Mouse (Mus musculus) splenic B cell, adult 2 months (primary cell): ENCODE measurements around the gene Prph.

ENCODE experiments used
- DNase-seq: peaks from one replicate; pipeline ENCODE4 v3.0.0-alpha.2; 2011; ENCODE audit warnings: low read depth, low spot score
- H3K27me3 ChIP-seq: 2 replicates; pipeline ENCODE4 v1.6.1; 2012; ENCODE audit warnings: mild to moderate bottlenecking, low read length, moderate library complexity, mixed read lengths; ENCODE audit not compliant: control insufficient read depth, poor library complexity, insufficient read depth, severe bottlenecking
- H3K36me3 ChIP-seq: 2 replicates; pipeline ENCODE4 v1.6.1; 2012; ENCODE audit warnings: mild to moderate bottlenecking, low read length, moderate library complexity, mixed read lengths; ENCODE audit not compliant: control insufficient read depth, poor library complexity, insufficient read depth, severe bottlenecking

The Prph gene

DNA sequence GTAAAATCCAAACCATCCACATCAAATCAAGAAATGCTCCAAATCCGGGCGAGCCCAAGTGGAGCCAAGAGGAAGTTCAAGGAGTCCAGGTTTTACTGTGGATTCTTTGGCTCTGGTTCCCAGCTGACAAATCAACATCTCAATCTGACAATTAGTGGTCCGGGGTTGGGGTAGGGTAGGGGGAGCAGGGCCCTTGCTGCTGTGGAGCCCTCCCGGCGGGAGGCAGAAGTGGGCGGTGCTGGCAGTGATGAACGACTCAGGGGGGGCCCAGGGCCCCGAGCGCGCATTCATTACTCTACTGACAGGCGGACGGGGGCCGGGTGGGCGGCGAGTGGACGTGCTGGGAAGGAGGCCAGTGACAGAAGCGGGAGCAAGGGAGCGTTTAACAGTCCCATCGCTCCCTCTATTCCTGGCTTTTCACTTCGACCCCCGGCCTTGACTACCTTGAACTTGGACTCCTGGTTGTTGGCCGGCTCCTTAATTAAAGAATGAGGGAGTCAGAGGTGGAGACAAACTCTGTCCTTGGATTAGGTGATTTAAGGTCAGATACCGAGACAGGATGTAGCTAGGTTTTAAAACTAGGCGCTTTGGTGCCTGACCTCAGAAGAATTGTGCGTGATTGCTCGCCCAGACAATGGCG is 39.8 kb downstream of the Prph start:
- Histone ChIP-seq H3K27me3 (peaks cover 2% of the 10 kb centered on the region; the same call in 1 of the 2 replicates), H3K36me3 (no peaks in the 10 kb centered on the region)
- DNase-seq: no peak

DNA sequence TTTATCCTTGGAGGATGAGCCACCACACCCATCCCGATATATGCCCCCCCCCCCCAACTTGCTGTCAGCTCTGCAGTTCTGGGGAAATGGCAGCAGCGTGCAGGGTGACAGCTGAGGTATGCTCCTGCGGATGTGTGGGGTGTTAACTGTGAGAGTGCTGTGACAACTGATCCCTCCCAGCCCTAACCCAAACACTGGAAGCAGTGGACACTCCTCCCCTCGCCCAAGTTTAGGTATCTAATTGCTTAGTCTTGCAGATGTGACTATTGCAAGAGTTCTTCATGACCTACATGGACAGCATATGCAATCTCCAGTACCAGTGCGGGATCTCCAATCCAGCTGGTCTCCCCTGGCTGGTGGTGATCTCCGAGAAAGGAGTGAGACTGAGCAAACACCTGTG is 40.4 kb downstream of the Prph start:
- H3K36me3 ChIP-seq: no peaks in the 10 kb centered on the region
- no peak for DNase-seq

DNA sequence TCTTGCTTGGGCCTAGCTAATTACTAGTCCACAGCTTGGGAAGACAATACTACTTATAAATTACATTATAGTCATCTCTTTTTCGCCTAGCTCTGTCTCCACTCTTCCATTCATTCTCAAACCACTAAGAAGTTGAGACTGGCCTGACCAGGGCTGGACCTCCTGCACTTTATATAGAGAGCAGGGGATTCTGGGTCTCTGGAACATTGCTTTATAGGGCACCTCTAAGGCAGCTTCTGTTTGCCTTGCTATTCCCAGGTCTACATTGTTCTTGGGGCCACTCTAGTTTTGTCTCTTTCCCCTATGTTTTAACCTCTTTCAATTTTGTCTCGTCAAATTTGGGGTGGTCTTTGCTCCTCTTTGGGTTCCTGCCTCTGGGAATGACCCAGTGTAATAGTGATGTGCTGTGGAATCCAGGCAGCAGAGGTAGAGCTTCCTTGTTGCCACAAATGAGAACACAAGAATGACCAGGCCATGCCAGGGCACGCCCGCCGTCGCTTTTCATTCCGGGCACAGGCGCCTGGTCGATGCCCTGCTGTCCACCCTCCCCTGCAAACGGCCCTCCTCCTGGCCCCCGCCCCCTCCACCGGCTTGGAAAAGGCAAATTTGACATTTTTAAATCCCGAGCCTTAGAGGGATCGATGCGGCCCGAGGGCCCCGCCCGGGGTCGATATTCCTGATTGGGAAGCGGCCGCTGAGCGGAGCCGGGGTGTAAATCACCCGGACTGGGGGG is 41.3 kb downstream of the Prph start:
- no peak for DNase-seq
- Histone ChIP-seq H3K36me3 (no peaks in the 10 kb centered on the region), H3K27me3 (peaks cover 2% of the 10 kb centered on the region; the same call in 1 of the 2 replicates)

More for the DNA sequence above, 40.4 kb downstream of the Prph start:
- H3K27me3 ChIP-seq: peaks cover 2% of the 10 kb centered on the region; the same call in 1 of the 2 replicates

DNA sequence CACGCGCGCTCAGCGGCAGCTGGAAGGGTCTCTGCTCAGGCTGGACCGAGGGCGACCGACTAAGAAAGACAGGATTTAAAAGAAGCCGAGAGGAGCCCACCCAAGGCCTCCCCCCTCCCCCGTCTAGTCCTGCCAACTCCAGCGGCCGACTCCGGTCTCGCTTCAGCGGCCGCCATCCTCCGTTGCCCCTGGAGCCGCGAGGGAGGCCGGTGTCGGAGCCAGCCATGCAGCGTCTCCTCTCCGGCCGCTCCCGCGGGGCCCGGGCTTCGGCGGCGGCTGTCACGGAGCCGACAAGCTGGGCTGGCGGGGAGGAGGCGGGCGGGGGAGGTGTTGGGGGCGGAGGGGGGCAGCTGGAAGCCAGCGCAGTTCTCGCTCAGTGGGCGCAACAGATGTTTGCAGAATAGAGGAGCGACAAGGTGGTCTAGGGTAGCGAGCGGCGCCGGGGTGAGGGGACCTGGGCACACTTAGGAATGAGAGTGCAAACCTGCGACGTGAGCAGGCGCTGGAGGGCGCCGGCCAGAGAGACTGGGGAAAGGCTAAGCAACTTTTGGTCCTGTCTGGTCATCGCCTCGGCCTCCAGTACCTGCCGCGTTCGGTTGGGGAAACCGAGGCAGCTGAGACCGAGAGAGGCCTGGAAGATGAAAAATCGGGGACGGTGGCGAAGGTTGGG is 42.0 kb downstream of the Prph start:
- Histone ChIP-seq H3K36me3 (no peaks in the 10 kb centered on the region), H3K27me3 (peaks cover 2% of the 10 kb centered on the region; the same call in 1 of the 2 replicates)
- no peak for DNase-seq

DNA sequence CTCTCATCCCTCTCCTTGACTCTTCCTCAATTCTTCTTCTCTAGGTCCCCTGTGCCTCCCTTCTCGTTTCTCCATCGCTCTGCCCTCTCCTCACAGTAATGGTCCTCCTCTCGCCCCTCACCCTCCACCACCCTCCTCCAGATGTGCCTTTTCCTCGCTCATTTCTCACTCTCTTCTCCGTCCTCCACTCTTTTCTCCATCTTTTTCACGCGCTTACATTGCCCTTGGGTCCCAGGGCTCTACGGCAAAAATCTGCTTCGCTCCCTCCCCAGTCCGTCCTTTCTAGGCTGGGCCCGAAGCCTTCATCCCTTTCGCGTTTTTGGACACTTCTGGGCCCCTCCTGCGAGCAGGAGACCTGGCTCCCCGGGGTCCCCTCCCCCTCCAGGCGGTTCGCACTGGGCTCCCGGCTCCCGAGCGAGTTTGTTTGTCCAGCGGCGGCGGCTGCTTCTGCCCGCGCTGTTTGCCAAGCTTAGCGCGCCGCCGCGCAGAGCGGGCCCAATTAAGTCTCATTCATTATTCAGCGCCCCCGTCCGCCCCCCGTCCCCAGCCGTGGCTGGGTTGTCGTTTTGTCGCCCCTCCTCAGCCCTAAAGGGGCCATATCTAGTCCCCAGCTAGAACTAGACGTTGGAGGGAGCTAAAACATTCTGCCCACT is 43.0 kb downstream of the Prph start:
- peaks cover 2% of the 10 kb centered on the region; the same call in 1 of the 2 replicates for H3K27me3 ChIP-seq
- no peak for DNase-seq

DNA sequence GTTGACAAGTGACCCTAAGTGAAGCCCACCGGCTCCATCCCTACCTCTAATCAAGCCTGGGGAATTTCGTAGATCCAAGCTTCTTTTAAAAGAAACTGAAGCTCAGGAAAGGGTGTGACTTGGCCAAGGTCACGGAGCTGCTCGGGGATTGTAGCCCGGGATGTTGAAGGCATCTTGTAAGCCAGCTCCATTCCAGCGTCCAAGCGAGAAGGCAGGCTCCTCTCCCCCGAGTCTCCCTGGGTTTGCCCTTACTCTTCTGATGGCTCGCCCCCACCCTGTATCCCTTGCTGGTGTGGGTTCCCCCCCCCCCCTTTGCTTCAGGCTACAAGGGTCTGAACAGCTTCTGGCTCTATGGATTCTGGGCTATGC is 43.5 kb downstream of the Prph start:
- no peak for DNase-seq
- peaks cover 2% of the 10 kb centered on the region; the same call in 1 of the 2 replicates for H3K27me3 ChIP-seq
- H3K36me3 ChIP-seq: no peaks in the 10 kb centered on the region

More for the DNA sequence above, 43.0 kb downstream of the Prph start:
- no peaks in the 10 kb centered on the region for H3K36me3 ChIP-seq

DNA sequence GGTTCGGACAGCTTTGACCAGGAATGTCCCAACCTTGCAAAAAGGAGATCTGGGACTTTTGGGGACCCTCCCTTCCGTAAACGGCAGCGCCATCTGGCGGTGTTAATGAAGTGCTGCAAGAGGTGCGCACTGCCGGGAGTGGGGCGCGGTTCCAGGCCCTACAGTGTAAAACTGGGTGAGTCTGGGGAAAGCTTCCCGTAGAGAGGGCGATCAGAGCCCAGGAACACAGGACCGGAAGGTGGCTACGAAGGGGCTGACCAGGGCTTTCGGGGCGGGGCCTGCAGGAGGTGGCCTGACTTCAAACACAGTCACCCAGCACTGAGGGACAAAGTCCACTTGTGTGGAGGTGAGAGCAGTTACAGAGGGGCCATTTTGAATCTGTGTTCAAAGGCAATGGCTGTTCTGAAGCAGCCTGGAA is 44.2 kb downstream of the Prph start:
- DNase-seq: peak; percentile 42

DNA sequence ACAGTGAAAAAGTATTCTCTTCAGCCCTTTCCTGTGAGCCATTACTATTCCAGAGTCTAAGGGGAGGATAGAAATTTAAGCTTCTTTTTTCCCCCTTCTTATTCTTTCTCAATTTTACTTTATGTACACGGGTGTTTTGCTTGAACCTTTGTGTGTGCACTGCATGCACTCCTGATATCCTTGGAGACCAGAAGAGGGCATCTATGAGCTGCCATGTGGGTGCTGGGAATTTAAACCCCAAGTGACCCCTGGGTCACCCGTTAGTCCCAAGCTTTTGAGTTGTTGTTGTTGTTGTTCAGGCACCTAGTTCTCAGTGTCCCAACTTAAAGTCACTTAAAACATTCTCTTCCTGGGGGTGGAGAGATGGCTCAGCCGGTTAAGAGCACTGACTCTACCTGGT is 45.0 kb downstream of the Prph start:
- H3K36me3 ChIP-seq: no peaks in the 10 kb centered on the region
- no peak for DNase-seq
- no peaks in the 10 kb centered on the region; the same call in 1 of the 2 replicates for H3K27me3 ChIP-seq

More for the DNA sequence above, 44.2 kb downstream of the Prph start:
- H3K27me3 ChIP-seq: peaks cover 2% of the 10 kb centered on the region; the same call in 1 of the 2 replicates
- no peaks in the 10 kb centered on the region for H3K36me3 ChIP-seq

DNA sequence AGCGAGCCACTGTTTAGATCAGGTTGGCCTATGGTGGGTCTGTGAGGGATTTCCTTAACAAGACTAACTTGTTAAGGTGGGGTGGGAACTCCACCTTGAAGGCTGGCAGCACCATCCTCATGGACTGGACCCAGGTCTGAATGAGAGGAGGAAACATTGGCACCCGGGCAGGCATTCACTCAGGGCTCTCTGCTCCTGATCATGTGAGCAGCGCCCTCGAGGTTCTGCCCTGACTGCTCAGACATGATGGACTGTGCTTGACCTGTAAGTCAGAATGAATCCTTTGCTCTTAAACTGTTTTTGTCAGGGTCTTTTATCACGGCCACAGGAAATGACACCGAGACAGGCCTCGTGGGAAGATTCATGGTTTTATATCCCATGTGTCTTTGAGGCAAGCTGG is 50.3 kb downstream of the Prph start:
- DNase-seq: no peak
- Histone ChIP-seq H3K27me3 (no peaks in the 10 kb centered on the region; the same call in 1 of the 2 replicates), H3K36me3 (no peaks in the 10 kb centered on the region)

DNA sequence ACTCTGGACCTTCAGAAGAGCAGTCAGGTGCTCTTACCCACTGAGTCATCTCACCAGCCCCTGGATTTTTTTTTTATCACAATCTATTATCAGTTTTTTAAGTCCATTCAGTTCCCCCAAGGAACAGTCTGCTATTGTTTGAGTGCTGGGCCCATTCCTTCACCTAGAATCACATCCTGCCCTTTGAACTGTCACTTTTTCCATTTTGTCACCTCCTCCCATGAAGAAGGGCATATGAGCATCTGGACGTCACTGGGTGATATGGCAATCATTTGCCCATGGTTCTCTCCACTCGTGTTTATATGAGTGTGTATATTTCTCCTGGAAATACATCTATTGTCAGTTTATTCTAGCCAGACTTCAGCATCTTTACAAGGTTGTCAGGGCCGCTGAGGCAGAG is 52.9 kb downstream of the Prph start:
- DNase-seq: no peak
- Histone ChIP-seq H3K36me3 (no peaks in the 10 kb centered on the region), H3K27me3 (no peaks in the 10 kb centered on the region; the same call in 1 of the 2 replicates)
